Mouse (Mus musculus) erythroid progenitor cell, adult 5-6 weeks (primary cell): Measurements from ENCODE around the gene Npepps. TPM values are rescaled to one million over a fixed set of nuclear protein-coding genes. Genes with fewer than 3 reads are reported as not detected.
"Not testable (repeated sequence)": the region's sequence is repeated elsewhere in the genome, so short reads cannot be mapped to it uniquely, and the experiment has no call there.

Experiments used
- ATAC-seq: replicated peaks from 2 replicates; pipeline ENCODE4 v1.8.0; 2016; ENCODE audit warnings: moderate number of reproducible peaks, mild to moderate bottlenecking, moderate TSS enrichment, inconsistent platforms; ENCODE audit not compliant: poor library complexity, low FRiP score, severe bottlenecking
- total RNA-seq, 2 experiments: library from RNA; stranded (forward) in 1 of 2; stranded (reverse) in 1 of 2; fragments of 150-400 nt in 1 of 2; fragments of 186-747, 209-891 nt in 1 of 2; gene quantifications; 2 replicates each; pipeline versions ENCODE4 v1.2.3 to v1.2.4; 2015 to 2017; ENCODE audit warnings: low replicate concordance in 2 of 2

Npepps gene
- 20.9 and 25.6 TPM in 2 replicates for total RNA-seq (2015; ENCODE audit: low replicate concordance)
- total RNA-seq (2017; ENCODE audit: low replicate concordance) = 9.4 and 32.2 TPM in 2 replicates

GRCm38 (mm10) chr11:97280216-97280861 lies at the start of gene Npepps:
Gene Npepps, minus strand, starts transcription at chr11:97280638.
- ATAC-seq = peak; percentile 88

DNA sequence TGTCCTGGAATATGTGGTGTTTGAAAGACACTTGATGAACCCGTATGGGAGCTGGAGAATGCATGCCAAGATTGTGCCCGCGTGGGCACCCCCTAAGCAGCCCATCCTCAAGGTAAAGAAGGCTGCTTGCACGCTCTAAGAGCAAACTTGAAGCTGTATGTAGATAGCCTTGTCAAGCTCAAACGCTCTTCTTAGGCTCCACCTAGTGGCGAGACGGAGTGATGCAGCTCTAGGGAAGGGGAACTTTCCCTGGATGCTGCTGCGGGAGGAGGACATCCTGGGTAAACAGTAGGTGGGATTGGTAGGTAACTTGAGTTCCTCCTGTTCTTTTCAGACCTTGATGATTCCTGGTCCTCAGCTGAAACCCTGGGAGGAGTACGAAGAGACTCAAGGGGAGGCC lies 47.7 kb upstream of the Npepps start:
- peak; percentile 85 for ATAC-seq

GRCm38 (mm10) chr11:97325224-97325623 lies 44.8 kb upstream of the Npepps start:
- no peak for ATAC-seq

DNA sequence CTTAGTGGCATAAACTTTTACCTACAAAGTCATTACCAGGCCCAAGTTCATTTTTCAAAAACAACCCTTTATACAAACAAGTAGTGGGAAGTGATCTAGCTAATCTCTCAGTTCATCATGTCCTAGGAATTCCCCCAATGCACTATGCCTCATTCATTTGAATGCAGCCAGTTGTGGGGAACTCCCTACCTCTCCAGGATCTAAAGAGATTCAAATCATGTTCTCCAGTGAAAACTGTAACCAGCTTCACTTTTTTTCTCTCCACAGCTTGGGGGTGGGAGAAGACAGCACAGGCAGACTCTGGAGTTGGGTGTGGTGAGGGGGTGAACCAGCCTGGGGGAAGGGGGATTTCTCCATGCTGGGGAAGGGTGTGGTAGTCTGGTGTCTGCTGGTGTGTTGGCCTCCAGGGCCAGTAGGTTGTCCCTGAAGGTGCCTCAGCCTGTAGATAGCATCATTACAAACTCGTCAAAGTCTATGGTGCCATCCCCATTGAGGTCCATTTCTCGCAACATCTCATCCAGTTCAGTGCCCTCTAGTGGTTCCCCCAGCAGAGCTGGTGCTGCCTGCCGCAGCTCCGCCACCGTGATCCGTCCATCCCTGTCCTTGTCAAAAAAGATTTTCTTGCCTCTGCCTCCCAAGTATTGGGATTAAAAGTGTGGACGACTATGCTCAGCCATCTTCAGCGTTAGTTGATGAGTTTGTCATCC lies 41.6 kb upstream of the Npepps start:
- ATAC-seq = peak; percentile 99

GRCm38 (mm10) chr11:97321197-97321596 lies 40.8 kb upstream of the Npepps start:
- ATAC-seq = no peak

DNA sequence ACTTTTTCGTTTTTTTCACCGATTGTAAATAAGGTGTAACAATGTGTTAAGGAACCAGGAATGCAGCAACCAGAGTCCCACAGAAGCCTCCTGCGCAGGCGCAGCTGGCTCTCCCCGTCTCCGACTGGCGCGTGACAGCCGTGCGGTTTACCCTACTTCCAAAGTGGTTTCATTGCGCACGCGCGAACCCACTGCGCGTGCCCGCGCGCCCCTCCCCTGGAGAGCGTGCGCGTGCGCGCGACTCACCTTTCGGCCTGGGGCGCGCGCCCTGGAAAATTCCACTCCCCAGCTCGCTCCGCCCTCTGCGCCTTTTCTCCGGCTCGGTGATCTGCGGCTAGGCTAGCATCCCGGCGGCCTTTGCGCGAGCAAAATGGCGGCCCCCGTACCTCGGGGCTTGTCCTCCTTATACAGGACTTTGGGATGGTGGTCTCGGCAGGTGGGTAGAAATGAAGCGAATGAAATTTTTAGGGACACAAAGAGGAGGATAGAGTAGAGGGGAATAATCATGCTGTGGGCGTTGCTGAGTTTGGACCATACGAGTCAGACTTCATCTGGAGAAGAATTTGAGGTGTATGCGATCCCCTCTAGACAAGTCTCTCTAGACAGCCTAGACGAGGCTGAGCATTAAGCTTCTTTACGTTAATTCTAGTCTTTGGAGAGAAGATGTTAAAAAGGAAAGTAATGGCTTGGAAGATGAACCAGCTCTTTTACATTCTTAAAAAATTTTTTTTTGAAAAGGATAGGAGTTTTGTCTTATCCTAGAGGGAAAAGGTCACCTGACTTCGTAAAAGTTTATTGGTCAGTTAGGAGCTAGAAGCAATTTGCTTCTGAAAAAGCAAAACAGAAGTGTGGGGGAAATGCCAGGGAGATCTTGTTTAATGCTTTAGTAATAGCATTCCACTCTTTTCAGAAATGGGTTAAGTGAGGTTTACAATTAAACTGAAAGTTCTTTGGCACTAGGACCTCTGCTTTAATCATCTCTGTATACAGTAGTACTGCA lies 35.4 kb upstream of the Npepps start, which contains the start of gene Mrpl45:
Gene Mrpl45 (plus strand): TSS at position 213 of the 1,000 bp plus-strand sequence.
- ATAC-seq = peak; percentile 99

GRCm38 (mm10) chr11:97314751-97315503 lies 34.5 kb upstream of the Npepps start:
- peak; percentile 13 for ATAC-seq

DNA sequence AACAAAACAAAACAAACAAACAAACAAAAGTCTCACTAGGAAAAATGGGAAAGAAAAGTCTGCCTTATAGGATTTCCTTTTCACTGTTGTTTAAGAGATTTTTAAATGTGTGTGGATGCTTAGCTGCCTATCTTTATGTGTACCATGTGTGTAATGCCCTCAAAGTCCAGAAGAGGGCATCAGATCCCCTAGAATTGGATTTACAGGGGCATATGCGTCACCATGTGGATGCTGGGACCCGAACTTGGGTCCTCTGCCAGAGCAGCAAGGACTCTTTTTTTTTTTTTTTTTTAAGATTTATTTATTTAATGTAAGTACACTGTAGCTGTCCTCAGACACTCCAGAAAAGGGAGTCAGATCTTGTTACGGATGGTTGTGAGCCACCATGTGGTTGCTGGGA lies 33.7 kb upstream of the Npepps start:
- no peak for ATAC-seq

DNA sequence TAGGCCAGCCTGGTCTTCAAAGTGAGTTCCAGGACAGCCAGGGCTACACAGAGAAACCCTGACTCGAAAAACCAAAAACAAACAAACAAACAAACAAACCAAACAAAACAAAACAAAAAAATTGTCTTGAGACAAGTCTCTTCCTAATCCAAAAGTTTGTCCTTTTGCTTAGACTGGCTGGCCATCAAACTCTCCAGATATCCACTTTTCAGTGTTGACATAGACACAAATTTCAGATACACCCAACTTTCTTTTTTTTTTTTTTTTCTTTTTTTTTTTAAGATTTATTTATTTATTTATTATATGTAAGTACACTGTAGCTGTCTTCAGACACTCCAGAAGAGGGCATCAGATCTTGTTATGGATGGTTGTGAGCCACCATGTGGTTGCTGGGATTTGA lies 32.4 kb upstream of the Npepps start:
- not testable (repeated sequence) for ATAC-seq

DNA sequence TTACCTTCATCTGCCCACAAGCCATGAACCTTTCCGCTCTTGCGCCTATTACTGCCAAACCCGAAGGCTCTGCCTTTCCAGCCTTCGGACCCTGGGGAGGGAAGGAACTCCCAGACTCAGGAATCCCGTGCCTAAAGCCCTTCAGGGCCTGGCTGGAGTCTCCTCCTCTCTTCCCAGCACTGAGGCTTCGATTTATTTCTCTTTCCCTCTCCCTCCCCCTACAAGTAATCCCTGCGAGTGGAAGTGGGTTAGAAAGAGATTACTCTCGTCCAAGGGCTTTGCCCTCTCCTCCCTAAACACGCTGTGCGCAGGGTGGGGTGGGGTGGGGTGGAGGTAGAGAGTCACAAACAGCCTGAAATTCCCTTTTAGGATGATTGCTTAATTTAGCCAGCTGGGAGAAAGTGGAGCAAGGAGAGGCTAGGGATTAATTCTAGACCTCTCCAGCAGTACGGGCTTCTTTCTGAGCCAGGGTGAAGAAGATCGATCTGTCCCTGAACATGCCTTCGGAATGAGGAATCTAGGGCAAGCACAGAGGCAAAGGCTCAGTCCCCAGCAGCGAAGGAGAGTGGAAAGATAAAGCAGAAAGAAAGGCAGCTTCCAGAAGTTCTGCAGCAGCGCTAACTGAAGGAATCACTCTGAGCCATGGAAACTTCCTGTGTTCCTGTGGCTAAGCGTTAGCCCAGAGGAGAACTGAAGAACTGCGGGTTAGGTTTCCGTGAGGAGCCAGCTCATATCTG lies 30.6 kb upstream of the Npepps start:
- no peak for ATAC-seq

DNA sequence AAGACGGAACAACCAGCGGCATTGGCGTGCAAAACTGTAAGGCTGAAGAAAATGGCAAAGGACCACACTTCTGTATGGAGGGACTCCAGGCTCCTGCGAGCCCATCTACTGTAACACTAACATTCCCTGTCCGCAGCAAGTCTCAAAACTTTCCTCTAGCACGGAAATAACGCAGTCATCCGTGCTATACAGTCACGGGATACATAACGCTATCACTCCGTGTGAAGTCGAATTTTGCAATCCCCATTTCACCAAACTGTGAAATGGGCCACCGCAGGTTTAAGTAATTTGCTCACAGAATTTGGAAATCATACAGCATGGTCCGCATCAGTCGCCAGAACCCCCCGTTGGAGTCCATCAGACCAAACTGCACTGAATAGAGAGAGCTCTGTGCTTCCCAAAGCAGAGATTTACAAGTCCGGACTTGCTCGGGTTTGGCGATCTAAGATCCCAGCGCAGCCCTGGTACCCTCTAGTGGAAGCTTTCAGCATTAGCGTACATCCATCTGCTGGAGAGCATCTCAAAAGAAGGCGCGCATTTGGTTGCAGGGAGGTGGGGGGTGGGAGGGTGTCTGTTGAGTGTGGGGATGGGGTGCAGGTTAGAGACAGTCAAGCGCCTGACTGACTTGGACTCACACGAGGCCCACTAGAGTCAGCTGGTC lies 29.6 kb upstream of the Npepps start:
- ATAC-seq = no peak

DNA sequence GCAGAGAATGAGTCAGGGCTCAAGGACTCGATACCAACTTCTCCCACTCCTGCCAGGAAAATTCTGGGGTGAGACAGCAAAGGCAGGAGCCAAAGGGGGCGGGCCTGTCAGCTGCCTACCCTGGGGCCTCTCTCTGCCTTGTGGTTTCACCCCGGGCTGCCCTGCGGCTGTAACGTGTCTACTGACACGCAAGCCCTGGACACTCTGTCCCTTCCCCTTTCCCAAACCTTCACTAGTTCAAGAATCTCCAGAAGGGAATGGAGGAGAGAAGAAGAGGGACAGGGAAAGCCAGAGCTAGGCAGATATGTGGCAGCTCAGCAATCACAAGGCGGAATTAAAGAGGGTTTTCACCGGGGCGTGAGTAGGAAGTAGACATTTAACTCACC lies 29.0 kb upstream of the Npepps start:
- ATAC-seq = no peak

- ATAC-seq = no peak
Measured at GRCm38 (mm10) chr11:97308806-97309450, 28.5 kb upstream of the Npepps start.

DNA sequence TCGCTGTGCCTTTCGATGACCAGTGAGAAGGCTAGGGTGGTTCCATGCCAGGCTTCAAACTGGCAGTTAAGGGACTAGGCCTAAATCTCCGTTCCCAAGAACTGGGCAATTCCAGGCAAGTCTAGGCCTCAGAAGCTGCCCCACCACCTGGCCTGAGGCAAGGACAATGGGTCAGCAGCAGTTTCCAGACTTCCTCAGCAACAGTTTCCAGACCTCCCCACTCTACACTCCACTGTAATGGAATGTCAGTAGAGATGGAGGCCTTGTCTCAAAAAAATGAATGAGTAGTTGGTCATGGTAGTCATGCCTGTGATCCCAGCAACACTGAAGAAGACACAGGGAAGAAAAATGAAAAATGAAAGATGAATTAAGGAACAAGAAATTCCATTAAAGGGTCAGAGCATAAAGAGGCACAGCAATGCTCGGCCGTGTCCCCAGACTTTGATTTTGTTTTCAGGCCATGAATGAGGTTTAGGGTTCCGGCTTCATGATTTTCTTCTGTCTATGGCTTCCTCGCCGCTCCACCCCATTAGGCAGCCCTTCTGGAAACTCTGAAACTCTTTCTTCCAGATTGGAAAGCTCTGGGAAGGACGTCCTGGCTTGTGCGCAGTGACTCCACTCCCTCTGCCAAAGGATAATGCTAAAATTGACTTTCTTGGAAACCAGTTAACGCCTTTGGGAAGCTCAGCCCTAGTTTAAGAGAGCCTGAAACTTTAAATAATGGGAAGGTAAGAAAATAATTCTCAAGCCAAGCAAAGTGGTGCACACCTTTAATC lies 27.0 kb upstream of the Npepps start:
- ATAC-seq = no peak

DNA sequence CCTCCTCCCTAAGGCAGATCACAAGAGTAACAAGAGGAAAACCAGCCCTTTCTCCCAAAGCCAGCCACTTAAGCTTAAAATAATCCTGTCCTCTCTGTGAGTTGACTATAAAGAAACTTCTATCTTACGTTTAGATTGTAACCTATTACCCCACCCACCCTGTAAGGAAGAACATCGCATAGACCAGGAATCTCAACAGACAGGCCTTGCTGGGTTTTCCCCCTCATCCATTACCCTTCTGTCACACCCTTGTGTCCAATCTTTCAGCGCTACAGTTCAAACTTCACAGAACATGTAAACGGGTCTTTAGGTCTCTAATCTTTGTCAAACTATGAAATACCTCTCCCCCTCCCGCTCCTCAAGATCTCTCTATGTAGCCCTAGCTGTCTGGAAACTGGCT lies 24.2 kb upstream of the Npepps start:
- no peak for ATAC-seq

- ATAC-seq = no peak
Measured at GRCm38 (mm10) chr11:97302231-97302781, 21.9 kb upstream of the Npepps start.

GRCm38 (mm10) chr11:97301406-97301805 lies 21.0 kb upstream of the Npepps start:
- no peak for ATAC-seq
